Mouse (Mus musculus) heart, adult 9 months (tissue): ENCODE results near the gene Hist1h2ab.
"Not testable (repeated sequence)": the region's sequence is repeated elsewhere in the genome, so short reads cannot be mapped to it uniquely, and the experiment has no call there.

Source experiments
- DNase-seq, 2 experiments: peaks; one replicate each; pipeline ENCODE4 v3.0.0; 2022; ENCODE audit warnings: low spot score in 2 of 2

The Hist1h2ab gene

GRCm38 (mm10) chr13:23753314-23754078 is 2.6 kb downstream of the Hist1h2ab start:
- DNase-seq, result no peak

DNA sequence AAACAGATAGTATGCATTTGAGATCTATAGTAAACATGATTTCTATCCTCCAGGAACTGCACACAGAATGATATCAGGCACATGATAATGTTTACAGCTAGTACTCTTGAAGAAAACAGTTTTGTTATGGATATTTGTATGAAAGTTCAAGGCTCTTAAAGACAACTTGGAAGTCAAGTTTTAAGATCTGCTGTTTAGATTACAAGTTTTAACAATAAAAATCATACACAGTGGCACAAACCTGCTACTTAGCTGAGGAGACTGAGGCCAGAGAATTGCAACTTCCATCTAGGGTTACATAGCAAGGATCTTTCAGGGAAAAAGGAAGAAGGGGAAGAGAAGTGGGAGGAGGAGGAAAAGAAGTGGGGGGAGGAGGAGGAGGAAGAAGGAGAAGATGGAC is 4.1 kb downstream of the Hist1h2ab start:
- no peak for DNase-seq

DNA sequence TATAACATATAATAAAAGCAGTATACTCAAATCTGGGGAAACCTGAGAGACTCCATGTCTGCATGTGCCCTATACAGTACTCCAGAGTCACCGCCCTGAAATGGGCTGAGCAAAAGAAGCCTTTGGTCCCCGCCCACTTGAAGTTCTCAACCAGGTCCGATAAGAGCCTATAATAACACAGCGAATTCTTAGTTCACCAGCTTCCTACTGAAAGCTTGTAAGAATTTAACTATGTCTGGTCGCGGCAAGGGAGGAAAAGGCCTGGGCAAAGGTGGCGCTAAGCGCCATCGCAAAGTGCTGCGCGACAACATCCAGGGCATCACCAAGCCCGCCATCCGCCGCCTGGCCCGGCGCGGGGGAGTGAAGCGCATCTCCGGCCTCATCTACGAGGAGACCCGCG is 5.9 kb downstream of the Hist1h2ab start, which contains the start of gene Hist1h4b:
Gene Hist1h4b (plus strand): TSS at position 224 of the 400 bp plus-strand sequence.
- peak; percentile 83 to 86 for DNase-seq

DNA sequence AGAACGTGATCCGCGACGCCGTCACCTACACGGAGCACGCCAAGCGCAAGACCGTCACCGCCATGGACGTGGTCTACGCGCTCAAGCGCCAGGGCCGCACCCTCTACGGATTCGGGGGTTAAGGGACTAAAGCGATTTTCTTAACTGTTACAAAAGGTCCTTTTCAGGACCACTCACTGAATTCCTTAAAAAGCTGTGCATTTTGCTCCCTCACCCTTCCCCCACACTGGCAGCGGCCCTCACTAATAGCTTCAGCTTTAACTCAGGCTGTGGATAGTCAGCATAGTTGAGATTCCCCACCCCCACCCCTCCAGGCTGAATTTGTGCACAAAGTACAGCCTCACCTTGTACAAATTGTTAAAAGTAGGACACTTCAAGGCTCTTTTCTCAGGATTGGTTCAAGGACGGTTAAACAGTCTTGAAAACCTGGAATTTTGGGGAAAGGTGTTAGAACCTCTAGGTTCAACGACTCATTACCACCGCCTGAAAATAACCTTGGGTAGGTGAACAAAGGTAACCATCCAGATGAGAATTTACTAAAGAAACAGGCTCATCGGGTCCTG is 6.4 kb downstream of the Hist1h2ab start:
- no peak for DNase-seq

- DNase-seq, result no peak
Observed at GRCm38 (mm10) chr13:23757921-23758320, 7.0 kb downstream of the Hist1h2ab start.

DNA sequence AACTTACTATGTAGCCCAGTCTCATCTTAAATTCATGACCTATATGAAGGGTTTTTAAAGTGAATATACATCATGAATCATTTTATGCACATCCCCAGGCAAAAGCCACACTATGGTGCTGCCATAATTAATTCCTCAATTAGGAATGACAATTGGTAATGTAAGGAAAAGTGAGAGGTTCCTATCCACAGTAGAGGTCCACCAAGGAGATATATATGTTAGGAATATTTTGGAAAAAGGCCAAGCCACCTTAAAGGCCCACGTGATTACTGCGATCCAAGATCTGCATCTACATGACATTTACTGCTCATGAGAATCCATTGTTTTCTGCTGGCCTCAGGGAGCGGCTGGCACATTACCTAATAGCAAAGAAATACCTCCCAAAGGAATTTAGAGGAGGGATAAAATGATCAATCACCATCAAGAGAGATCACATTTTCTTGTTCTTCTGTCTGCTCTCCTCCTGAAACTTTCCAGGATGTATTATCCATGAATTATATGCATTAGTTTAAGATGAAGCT is 8.4 kb downstream of the Hist1h2ab start:
- DNase-seq, result no peak

DNA sequence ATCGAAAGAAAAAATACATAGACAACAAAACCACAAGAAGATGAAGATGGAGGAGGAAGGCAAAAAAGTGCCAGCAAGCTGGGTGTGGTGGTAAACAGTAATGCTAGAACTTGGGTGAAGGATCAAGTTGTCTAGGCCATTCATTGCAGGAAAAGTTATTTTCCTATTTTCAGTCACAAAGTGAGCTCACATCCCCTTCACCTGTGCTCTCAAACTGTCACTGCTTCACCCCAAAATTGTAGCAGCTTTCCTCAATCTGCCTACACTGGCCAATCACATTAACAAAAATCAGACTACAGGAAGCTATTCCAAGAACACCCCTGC is 9.0 kb downstream of the Hist1h2ab start:
- DNase-seq, result no peak

DNA sequence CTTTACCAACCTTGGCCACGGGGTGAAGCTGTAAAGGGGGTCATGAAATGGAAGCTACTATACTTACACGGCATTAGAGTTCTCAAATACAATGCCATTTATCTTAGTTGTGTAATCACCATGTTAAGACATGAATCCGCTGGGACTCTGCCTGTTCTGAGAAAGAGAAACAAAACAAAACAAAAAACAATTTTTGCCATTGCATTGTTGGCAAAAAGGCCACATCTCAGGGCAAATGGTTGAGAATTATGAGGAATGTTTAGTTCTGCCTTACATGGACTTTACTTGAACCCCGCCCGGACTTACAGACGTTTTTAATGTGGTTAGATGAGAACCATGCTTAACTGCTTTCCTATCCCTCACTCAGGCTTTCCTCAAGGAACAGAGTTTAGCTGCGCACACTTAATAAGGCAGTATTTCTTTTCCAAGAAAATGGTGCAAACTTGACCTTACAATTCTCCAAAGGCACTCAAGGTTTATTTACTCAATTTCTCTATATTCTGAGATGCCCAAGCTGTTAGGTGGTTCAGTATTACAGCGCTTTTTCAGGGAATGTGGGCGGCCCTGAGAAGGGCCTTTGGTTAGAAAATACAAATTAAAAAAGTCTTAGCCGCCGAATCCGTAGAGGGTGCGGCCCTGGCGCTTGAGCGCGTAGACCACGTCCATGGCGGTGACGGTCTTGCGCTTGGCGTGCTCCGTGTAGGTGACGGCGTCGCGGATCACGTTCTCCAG is 9.5 kb downstream of the Hist1h2ab start:
- no peak for DNase-seq

DNA sequence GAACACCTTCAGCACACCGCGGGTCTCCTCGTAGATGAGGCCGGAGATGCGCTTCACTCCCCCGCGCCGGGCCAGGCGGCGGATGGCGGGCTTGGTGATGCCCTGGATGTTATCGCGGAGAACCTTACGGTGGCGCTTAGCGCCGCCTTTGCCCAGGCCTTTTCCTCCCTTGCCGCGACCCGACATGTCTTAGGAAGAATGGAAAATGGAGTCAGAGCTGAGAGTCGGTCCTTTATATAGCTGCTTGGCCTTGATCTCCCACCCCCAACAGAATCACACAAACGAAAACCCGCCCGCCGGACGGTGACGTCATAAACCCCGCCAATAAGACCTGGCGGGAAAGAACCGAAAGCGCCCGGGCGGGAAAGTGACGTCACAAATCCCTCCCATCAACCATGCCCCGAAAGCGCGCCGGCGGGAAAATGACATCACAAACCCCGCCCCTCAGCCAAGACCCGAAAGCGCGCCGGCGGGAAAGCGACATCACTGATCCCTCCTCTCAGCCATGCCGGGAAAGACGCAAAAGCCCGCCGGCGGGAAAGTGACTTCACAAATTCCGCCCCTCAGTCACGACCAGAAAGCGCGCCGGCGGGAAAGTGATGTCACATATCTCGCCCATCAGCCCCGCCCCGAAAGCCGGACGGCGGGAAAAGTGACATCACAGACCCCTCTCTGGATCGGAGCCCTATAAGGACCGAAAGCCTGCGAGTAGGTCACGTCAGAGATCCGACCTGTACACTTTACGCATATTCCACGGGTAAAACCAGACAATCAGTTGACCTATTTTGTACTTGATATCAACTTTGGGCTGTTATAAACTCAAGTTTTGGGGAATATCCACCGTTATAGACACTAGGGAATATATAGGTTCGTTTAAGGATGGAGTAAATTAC is 10.3 kb downstream of the Hist1h2ab start, which contains the start of gene Hist1h4a:
Gene Hist1h4a (minus strand): TSS at position 259 of the 893 bp plus-strand sequence.
- peak; percentile 97 for DNase-seq

- DNase-seq, result peak; percentile 74 to 87
Observed at GRCm38 (mm10) chr13:23761871-23762821, 11.2 kb downstream of the Hist1h2ab start, which contains the start of gene Hist1h3a. Gene Hist1h3a, minus strand, starts transcription at chr13:23762386.

GRCm38 (mm10) chr13:23763242-23763585 is 12.3 kb downstream of the Hist1h2ab start:
- DNase-seq, result no peak

GRCm38 (mm10) chr13:23763586-23764323 is 12.8 kb downstream of the Hist1h2ab start, which contains the start of gene Hist1h1a:
Gene Hist1h1a, plus strand, starts transcription at chr13:23763666.
- peak; percentile 78 to 80 for DNase-seq

DNA sequence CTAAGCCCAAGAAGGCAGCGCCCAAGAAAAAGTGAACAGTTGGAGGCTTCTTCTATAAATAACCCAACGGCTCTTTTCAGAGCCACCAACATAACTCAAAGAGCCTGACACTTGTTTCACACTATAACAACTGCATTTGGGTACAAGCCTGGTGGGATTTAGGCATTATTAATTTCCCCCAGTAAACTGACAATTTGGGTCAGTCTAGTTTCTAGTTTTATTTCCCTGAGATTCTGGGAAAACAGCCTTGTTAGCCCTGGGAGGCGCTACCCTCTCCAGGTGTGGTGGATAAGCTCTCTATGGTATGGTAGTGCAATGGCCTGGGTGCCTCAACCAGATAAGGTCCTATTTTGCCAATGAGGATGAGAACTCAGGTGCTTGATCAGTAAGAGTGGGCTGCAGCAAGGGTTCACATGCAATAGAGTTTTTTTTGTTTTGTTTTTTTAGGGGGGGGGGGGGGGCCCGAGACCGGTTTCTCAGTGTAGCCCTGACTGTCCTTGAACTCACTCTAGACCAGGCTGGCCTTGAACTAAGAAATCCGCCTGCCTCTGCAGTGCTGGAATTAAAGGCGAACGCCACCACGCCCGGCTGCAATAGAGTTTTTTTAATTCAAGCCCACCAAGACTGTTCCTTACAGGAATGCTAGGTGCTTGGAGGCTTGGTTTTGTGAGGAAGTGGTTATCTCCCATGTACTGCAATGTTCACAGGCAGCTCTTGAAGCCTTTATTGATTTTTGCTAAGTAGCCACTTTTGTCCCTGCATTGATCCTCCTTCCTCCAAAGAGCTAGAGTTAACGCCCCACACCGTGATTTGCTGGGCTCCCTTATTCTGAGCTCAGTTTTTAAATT is 13.6 kb downstream of the Hist1h2ab start:
- DNase-seq, result no peak

DNA sequence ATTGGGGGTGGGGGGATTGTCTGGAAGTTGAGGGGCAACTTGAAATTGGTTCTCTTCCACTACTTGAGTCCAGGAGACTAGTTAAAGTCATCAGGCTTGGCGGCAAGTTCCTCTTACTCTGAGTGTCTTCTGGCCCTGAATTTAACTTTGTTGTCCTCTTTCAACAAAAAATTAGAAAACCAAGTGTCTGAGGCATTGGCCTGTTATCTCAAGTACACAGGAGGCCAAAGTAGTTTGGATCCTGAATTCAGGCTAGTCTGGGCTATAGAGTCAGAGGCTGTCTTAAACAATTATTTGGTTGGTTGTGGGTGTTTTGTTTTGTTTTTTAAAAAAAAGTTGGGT is 14.2 kb downstream of the Hist1h2ab start:
- no peak for DNase-seq

GRCm38 (mm10) chr13:23766772-23767171 is 15.8 kb downstream of the Hist1h2ab start:
- no peak for DNase-seq

DNA sequence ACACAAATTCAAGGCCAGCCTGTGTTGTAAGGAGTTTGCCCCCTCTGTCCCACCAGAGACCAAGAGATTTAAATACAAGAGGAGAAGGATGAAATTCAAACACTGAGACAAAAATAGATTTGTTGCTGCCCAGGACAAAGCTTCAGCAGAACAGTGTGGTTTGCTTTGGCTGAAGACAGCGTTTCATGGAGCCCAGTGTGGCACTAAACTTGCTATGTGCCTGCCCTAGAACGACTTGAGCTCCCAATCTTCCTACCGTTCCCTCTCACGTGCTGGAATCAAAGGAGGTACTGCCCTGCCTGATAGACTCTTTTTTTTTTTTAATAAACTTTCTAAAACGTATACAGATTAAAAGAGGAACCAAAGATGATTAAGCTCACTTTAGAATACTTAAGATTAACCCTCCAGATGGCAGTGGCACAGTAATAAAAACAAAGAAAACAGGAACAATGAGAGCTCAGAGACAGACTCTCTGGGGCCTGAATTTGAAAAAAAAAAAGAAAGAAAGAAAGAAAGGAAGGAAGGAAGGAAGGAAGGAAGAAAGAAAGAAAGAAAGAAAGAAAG is 18.0 kb downstream of the Hist1h2ab start:
- DNase-seq, result no peak

DNA sequence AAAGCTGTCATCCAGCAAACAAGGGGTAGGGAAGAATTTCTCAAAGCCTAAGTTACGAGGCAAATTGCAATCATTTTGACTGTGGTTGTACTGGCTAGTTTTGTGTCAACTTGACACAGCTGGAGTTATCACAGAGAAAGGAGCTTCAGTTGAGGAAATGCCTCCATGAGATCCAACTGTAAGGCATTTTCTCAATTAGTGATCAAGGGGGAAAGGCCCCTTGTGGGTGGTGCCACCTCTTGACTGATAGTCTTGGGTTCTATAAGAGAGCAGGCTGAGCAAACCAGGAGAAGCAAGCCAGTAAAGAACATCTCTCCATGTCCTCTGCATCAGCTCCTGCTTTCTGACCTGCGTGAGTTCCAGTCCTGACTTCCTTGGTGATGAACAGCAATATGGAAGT is 18.7 kb downstream of the Hist1h2ab start, which contains the start of gene Trim38:
Gene Trim38 (plus strand): TSS at position 301 of the 400 bp plus-strand sequence.
- DNase-seq, result not testable (repeated sequence)
